Mouse (Mus musculus) limb, embryonic 13.5 days (tissue): ENCODE results near the gene Clec5a. TPM values are rescaled to one million over a fixed set of nuclear protein-coding genes. Genes with fewer than 3 reads are reported as not detected.

Experiments
- ATAC-seq: fragments of 200-750 bp; cut with Nextera tagmentation; 2 replicates; pipeline ENCODE4 v1.8.0; 2017; ENCODE audit warnings: low read depth, moderate number of reproducible peaks, moderate TSS enrichment; ENCODE audit not compliant: low FRiP score
- H3K27ac ChIP-seq: fragments of 300-500 bp; sonication (generic); 2 replicates; pipeline ENCODE4 v1.5.1; 2015; ENCODE audit warnings: inconsistent platforms, mild to moderate bottlenecking, moderate library complexity
- H3K27me3 ChIP-seq: fragments of 300-500 bp; sonication (generic); 2 replicates; pipeline ENCODE4 v1.6.1; 2015; ENCODE audit warnings: mild to moderate bottlenecking, inconsistent platforms
- H3K36me3 ChIP-seq: fragments of 300-500 bp; sonication (generic); 2 replicates; pipeline ENCODE4 v1.6.1; 2015; ENCODE audit warnings: inconsistent platforms, mild to moderate bottlenecking, moderate library complexity
- H3K4me1 ChIP-seq: fragments of 300-500 bp; sonication (generic); 2 replicates; pipeline ENCODE4 v1.6.1; 2015; ENCODE audit warnings: inconsistent platforms
- H3K4me2 ChIP-seq: fragments of 300-500 bp; sonication (generic); replicated peaks from 2 replicates; pipeline ENCODE4 v1.6.1; 2015; ENCODE audit warnings: inconsistent platforms, mild to moderate bottlenecking, moderate library complexity
- H3K4me3 ChIP-seq: fragments of 300-500 bp; sonication (generic); 2 replicates; pipeline ENCODE4 v1.5.1; 2015; ENCODE audit warnings: moderate library complexity, mild to moderate bottlenecking, inconsistent platforms
- H3K9ac ChIP-seq: fragments of 300-500 bp; sonication (generic); 2 replicates; pipeline ENCODE4 v1.6.1; 2015; ENCODE audit warnings: mild to moderate bottlenecking, inconsistent platforms
- H3K9me3 ChIP-seq: fragments of 300-500 bp; sonication (generic); 2 replicates; pipeline ENCODE4 v1.6.1; 2016; ENCODE audit warnings: inconsistent platforms
- WGBS: fragments of 180-500 bp; shearing (Covaris S2); methylation state at CpG from one replicate; pipeline ENCODE4 v1.1.7; 2015; 5-methylcytosine and 5-hydroxymethylcytosine counted together
- polyA plus RNA-seq: library from polyadenylated mRNA; unstranded; fragments of >200 nt; fragmentation: Nextera tagmentation; extraction: Ambion mirVana; gene quantifications from 2 replicates; pipeline ENCODE4 v1.2.1, GENCODE M21; 2015

Gene Clec5a
- polyA plus RNA-seq, 1 experiment from 2014 or later: 1.2 TPM

DNA sequence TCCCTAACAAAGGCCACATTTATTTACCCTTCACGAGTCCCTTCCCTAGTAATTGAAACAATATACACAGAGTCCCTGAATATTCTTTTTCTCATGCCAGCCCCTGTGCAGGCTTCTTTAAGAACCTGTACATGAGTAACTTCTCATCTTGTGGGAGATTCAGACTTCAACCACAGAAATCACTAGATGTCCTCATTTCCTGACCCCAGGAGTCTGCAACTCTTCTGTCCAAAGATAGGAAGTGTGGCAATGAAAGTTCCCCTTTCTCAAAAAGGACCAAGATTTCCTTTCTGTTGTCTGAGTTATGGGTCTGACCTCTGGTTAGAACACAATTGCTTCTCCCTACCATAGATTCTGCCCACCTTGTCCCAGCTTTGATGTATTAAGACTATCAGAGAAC lies 9.3 kb downstream of the Clec5a start:
- no peaks in the 10 kb centered on the region for H3K27me3 ChIP-seq
- no peaks in the 10 kb centered on the region for H3K9me3 ChIP-seq
- ATAC-seq: no peak
- no peaks in the 10 kb centered on the region for H3K36me3 ChIP-seq
- WGBS: 73% methylated on average over 1 of the region's 1 CpGs
- no peak overlapping the region for H3K9ac ChIP-seq
- no peak overlapping the region for H3K4me3 ChIP-seq
- H3K27ac ChIP-seq: no peak overlapping the region
- H3K4me1 ChIP-seq: no peaks in the 10 kb centered on the region
- H3K4me2 ChIP-seq: no peak overlapping the region

DNA sequence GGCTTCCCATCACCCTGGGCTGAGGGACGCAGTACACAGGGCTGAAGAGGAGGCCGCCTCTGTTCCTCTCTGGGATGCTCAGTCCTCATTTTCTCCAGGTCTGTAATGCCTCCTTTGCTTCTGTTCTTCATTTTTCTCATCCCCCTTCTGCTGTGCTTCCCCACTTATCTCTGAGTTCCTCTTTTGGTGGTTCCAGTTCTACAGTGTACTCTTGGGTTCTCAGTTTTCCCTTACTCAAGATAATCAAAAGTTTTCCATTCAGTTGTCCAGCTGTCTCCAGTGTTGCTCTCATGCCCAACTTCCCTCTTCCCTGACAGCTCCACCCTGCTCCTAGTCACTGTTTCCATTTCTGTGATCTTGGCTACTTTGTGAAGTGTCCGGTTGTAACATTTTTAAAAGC lies 12.0 kb downstream of the Clec5a start:
- no peak overlapping the region for H3K4me2 ChIP-seq
- no peak for ATAC-seq
- no peaks in the 10 kb centered on the region for H3K9me3 ChIP-seq
- no peak overlapping the region for H3K27ac ChIP-seq
- H3K36me3 ChIP-seq: no peaks in the 10 kb centered on the region
- no peaks in the 10 kb centered on the region for H3K27me3 ChIP-seq
- H3K9ac ChIP-seq: no peak overlapping the region
- no peaks in the 10 kb centered on the region for H3K4me1 ChIP-seq
- no peak overlapping the region for H3K4me3 ChIP-seq
- WGBS: 60% methylated on average over 3 of the region's 3 CpGs

DNA sequence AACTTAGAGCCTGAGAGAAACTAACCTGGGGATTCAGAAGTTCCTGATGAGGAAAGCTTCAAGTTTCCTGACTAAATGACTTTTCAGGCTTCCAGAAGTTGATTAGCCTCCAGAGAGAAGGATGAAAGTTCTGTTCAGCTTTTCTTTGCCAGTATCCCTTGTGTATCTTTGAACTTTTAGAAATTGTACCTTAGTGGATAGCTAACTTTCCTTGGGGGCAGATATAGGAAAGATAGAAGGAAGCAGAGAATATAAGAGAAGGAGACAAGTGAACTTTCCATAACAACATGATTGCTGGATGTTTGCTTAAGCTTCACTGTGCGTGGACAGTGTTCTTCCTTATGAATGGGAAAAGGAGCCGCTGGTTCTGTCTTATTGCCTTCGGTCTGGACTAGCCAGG lies 16.4 kb downstream of the Clec5a start, which contains the start of gene Olfr460:
Gene Olfr460, plus strand, starts transcription at position 301 of the 400 bp plus-strand sequence.
- Histone ChIP-seq H3K4me3 (no peak within 1 kb of the TSS), H3K4me2 (no peak within 1 kb of the TSS), H3K27ac (no peak within 1 kb of the TSS), H3K27me3 (no peaks in the 10 kb centered on the region), H3K4me1 (no peaks in the 10 kb centered on the region), H3K9me3 (no peaks in the 10 kb centered on the region), H3K36me3 (no peaks in the 10 kb centered on the region), H3K9ac (no peak within 1 kb of the TSS)
- ATAC-seq: no peak
- WGBS: 91% methylated on average over 3 of the region's 3 CpGs

DNA sequence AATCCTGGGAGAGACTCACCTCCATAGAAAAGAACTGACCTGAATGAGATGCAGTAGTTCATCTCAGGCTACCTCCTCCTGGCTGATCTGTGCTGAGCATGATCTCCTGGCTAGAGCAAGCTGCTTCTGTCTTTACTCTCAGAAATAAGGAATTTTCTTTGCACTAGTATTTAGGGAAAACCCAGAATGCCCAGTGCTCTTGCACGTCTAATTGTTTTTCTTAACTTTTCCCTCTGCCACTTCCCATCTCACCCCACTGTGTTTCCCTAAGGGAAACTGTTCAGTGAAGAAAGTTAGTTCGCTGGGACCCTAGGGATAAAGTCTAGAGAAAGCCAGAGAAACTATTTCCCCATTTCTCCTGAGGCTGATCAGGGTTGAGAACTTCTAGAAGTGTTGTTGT lies 30.7 kb downstream of the Clec5a start, which contains the start of gene Olfr461:
Gene Olfr461, minus strand, starts transcription at position 101 of the 400 bp plus-strand sequence.
- ATAC-seq: no peak
- H3K4me1 ChIP-seq: no peaks in the 10 kb centered on the region
- H3K27me3 ChIP-seq: no peaks in the 10 kb centered on the region
- H3K9me3 ChIP-seq: no peaks in the 10 kb centered on the region
- no peak within 1 kb of the TSS for H3K9ac ChIP-seq
- H3K4me2 ChIP-seq: no peak within 1 kb of the TSS
- no peak within 1 kb of the TSS for H3K4me3 ChIP-seq
- no peaks in the 10 kb centered on the region for H3K36me3 ChIP-seq
- WGBS: 90% methylated on average over 2 of the region's 2 CpGs
- H3K27ac ChIP-seq: no peak within 1 kb of the TSS

DNA sequence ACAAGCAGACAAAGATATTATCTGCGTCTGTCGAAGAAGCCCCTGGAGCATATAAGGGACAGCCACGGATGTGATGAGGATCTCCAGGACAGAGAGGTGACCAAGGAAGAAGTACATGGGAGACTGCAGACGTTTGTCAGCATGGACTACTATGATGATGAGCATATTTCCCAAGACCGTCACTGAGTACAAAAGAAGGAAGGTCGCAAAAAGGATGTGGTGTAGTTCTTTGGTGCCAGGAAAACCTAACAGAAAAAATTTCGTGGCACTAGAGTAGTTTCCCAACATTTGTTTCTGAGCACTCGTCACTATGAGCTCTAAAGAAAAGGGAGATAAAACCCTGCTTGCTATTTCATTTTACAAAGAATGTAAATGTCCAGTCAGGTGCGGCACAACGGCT lies 40.9 kb downstream of the Clec5a start:
- Histone ChIP-seq H3K36me3 (no peaks in the 10 kb centered on the region), H3K9me3 (no peaks in the 10 kb centered on the region), H3K4me3 (no peak overlapping the region), H3K4me2 (no peak overlapping the region), H3K9ac (no peak overlapping the region), H3K27me3 (no peaks in the 10 kb centered on the region), H3K27ac (no peak overlapping the region), H3K4me1 (no peaks in the 10 kb centered on the region)
- no peak for ATAC-seq
- WGBS: 84% methylated on average over 10 of the region's 10 CpGs

Other genes starting within 250 kb of the Clec5a start
- 9.3 and 10.1 TPM in 2 replicates for gene E330009J07Rik, start 149.7 kb downstream of the Clec5a start, polyA plus RNA-seq
- not detected in 2 replicates for gene Wee2, start 146.7 kb downstream of the Clec5a start, polyA plus RNA-seq
- 180 and 194 TPM in 2 replicates for gene Ssbp1, start 114.5 kb downstream of the Clec5a start, polyA plus RNA-seq
- gene Tas2r137, start 94.6 kb downstream of the Clec5a start, polyA plus RNA-seq: not detected in 2 replicates
- not detected in 2 replicates for gene Tas2r108, start 92.3 kb downstream of the Clec5a start, polyA plus RNA-seq
- not detected in 2 replicates for gene Prss37, start 66.3 kb downstream of the Clec5a start, polyA plus RNA-seq
- 0.03 and 0.04 TPM in 2 replicates for gene Olfr461, start 30.8 kb downstream of the Clec5a start, polyA plus RNA-seq
- not detected in 2 replicates for gene Olfr460, start 16.3 kb downstream of the Clec5a start, polyA plus RNA-seq
- not detected in 2 replicates for gene Tas2r138, start 27.5 kb upstream of the Clec5a start, polyA plus RNA-seq
- gene Mgam, start 43.0 kb upstream of the Clec5a start, polyA plus RNA-seq: 0.20 and 0.23 TPM in 2 replicates